Mouse (Mus musculus) urinary bladder, postnatal 0 days (tissue): Measurements from ENCODE around the gene Wfikkn1. TPM values are rescaled to one million over a fixed set of nuclear protein-coding genes. Genes with fewer than 3 reads are reported as not detected.

Experiments used
- microRNA-seq: library from miRNA; unstranded; fragments of <30 nt; microRNA quantifications from one replicate; pipeline ENCODE4, GENCODE M21; 2016
- polyA plus RNA-seq: library from polyadenylated mRNA; unstranded; fragments of >200 nt; fragmentation: Nextera tagmentation; extraction: Ambion mirVana; gene quantifications from 2 replicates; pipeline ENCODE4 v1.2.1, GENCODE M21; 2015

Gene Wfikkn1
- polyA plus RNA-seq: 0.12 and 0.22 TPM in 2 replicates

GRCm38 (mm10) chr17:25880196-25880910 lies at the start of gene Wfikkn1:
Gene Wfikkn1, minus strand, starts transcription at chr17:25880858.

GRCm38 (mm10) chr17:25919144-25919785 lies 38.6 kb upstream of the Wfikkn1 start, which contains the start of gene Rab40c:
Gene Rab40c, minus strand, starts transcription at chr17:25919727.

GRCm38 (mm10) chr17:25874721-25875170 lies 5.9 kb downstream of the Wfikkn1 start, which contains the start of gene Mettl26:
Gene Mettl26, plus strand, starts transcription at chr17:25875074.

GRCm38 (mm10) chr17:25868601-25869191 lies 12.0 kb downstream of the Wfikkn1 start, which contains the start of gene Mcrip2:
Gene Mcrip2, minus strand, starts transcription at chr17:25868764.

GRCm38 (mm10) chr17:25860832-25861703 lies 19.6 kb downstream of the Wfikkn1 start, which contains the start of gene Wdr90:
Gene Wdr90, minus strand, starts transcription at chr17:25861501.

GRCm38 (mm10) chr17:25844396-25844901 lies 36.2 kb downstream of the Wfikkn1 start, which contains the start of gene Rhot2:
Gene Rhot2, minus strand, starts transcription at chr17:25844851.

GRCm38 (mm10) chr17:25841117-25841880 lies 39.4 kb downstream of the Wfikkn1 start, which contains the start of gene Gm20683:
Gene Gm20683, minus strand, starts transcription at chr17:25841763.

GRCm38 (mm10) chr17:25837076-25837410 lies 43.6 kb downstream of the Wfikkn1 start, which contains the start of gene Rhbdl1:
Gene Rhbdl1, minus strand, starts transcription at chr17:25837295.

GRCm38 (mm10) chr17:25833291-25833663 lies 47.4 kb downstream of the Wfikkn1 start, which contains the start of gene Stub1:
Gene Stub1, minus strand, starts transcription at chr17:25833404.

GRCm38 (mm10) chr17:25828712-25829557 lies 51.7 kb downstream of the Wfikkn1 start, which contains the start of gene Jmjd8:
Gene Jmjd8, plus strand, starts transcription at chr17:25828867.

Small RNA genes within 50 kb of the gene (microRNA-seq; reads per million reads assigned to microRNA genes)
- gene Mir3082: not detected

Other genes starting within 250 kb of the Wfikkn1 start
- gene Gng13, start 163.7 kb downstream of the Wfikkn1 start, polyA plus RNA-seq: 0.63 and 2.2 TPM in 2 replicates
- gene Chtf18, start 153.4 kb downstream of the Wfikkn1 start, polyA plus RNA-seq: 6.3 and 7.4 TPM in 2 replicates
- gene Rpusd1, start 153.2 kb downstream of the Wfikkn1 start, polyA plus RNA-seq: 8.7 and 12.9 TPM in 2 replicates
- 0.06 and 0.07 TPM in 2 replicates for gene Mslnl, start 144.8 kb downstream of the Wfikkn1 start, polyA plus RNA-seq
- 160 and 189 TPM in 2 replicates for gene Msln, start 126.5 kb downstream of the Wfikkn1 start, polyA plus RNA-seq
- gene Narfl, start 107.1 kb downstream of the Wfikkn1 start, polyA plus RNA-seq: 19.4 and 20.0 TPM in 2 replicates
- gene Haghl, start 95.2 kb downstream of the Wfikkn1 start, polyA plus RNA-seq: 37.6 and 41.6 TPM in 2 replicates
- gene Ccdc78, start 94.3 kb downstream of the Wfikkn1 start, polyA plus RNA-seq: 0.24 and 0.27 TPM in 2 replicates
- 79.0 and 85.2 TPM in 2 replicates for gene Fam173a, start 88.0 kb downstream of the Wfikkn1 start, polyA plus RNA-seq
- 0.25 TPM in 1 of 2 replicates, not detected in the other for gene AC134908.4, start 85.2 kb downstream of the Wfikkn1 start, polyA plus RNA-seq
- 22.7 and 22.9 TPM in 2 replicates for gene Metrn, start 83.7 kb downstream of the Wfikkn1 start, polyA plus RNA-seq
- gene Fbxl16, start 71.8 kb downstream of the Wfikkn1 start, polyA plus RNA-seq: 1.4 and 1.8 TPM in 2 replicates
- gene Wdr24, start 57.2 kb downstream of the Wfikkn1 start, polyA plus RNA-seq: 10.9 and 11.6 TPM in 2 replicates
- 29.1 and 29.4 TPM in 2 replicates for gene Jmjd8, start 52.0 kb downstream of the Wfikkn1 start, polyA plus RNA-seq
- 207 and 208 TPM in 2 replicates for gene Stub1, start 47.5 kb downstream of the Wfikkn1 start, polyA plus RNA-seq
- gene Rhbdl1, start 43.6 kb downstream of the Wfikkn1 start, polyA plus RNA-seq: 5.1 and 6.3 TPM in 2 replicates
- 1.8 and 2.3 TPM in 2 replicates for gene Gm20683, start 39.1 kb downstream of the Wfikkn1 start, polyA plus RNA-seq
- 9.2 and 11.0 TPM in 2 replicates for gene Rhot2, start 36.0 kb downstream of the Wfikkn1 start, polyA plus RNA-seq
- 5.9 and 6.2 TPM in 2 replicates for gene Wdr90, start 19.4 kb downstream of the Wfikkn1 start, polyA plus RNA-seq
- 13.1 and 18.2 TPM in 2 replicates for gene Mcrip2, start 12.1 kb downstream of the Wfikkn1 start, polyA plus RNA-seq
- 36.1 and 44.4 TPM in 2 replicates for gene Mettl26, start 5.8 kb downstream of the Wfikkn1 start, polyA plus RNA-seq
- gene Rab40c, start 38.9 kb upstream of the Wfikkn1 start, polyA plus RNA-seq: 16.7 and 18.7 TPM in 2 replicates
- gene Pigq, start 64.1 kb upstream of the Wfikkn1 start, polyA plus RNA-seq: 27.5 and 29.1 TPM in 2 replicates
- gene Nhlrc4, start 64.1 kb upstream of the Wfikkn1 start, polyA plus RNA-seq: not detected in 2 replicates
- 0.07 TPM in 1 of 2 replicates, not detected in the other for gene A930017K11Rik, start 71.7 kb upstream of the Wfikkn1 start, polyA plus RNA-seq
- gene Capn15, start 104.9 kb upstream of the Wfikkn1 start, polyA plus RNA-seq: 13.4 and 16.2 TPM in 2 replicates
- gene Rab11fip3, start 188.7 kb upstream of the Wfikkn1 start, polyA plus RNA-seq: 7.8 and 8.2 TPM in 2 replicates
- 74.4 and 84.5 TPM in 2 replicates for gene Decr2, start 209.5 kb upstream of the Wfikkn1 start, polyA plus RNA-seq
- 21.8 and 22.5 TPM in 2 replicates for gene Nme4, start 214.7 kb upstream of the Wfikkn1 start, polyA plus RNA-seq
- 3.1 and 4.2 TPM in 2 replicates for gene Tmem8, start 232.4 kb upstream of the Wfikkn1 start, polyA plus RNA-seq
- gene Mrpl28, start 242.6 kb upstream of the Wfikkn1 start, polyA plus RNA-seq: 116 and 122 TPM in 2 replicates